Comparison of ENCODE assay signal across 16 mouse cellular contexts in genomic region chr8:77282605-77283236, GRCm38 (mm10).
A peak's percentile ranks its signal among the peaks of the same experiment; 100 is the strongest.
DNase-seq lines count a peak whose midpoint lies in the region; ATAC-seq lines count a peak whose summit lies in the region.
"Had no signal": no experiment of that assay in that cellular context is flagged by ENCODE, and none has a peak within 500 bp of the region (broad histone marks: within the 10 kb centered on the region; RNA-seq: fewer than 3 reads in every experiment).

No protein-coding gene starts in this region.

- no peak overlapping the region for H3K9ac ChIP-seq in kidney, embryonic 16.5 days (replicated peaks; ENCODE audit: low read length)
- H3K9ac ChIP-seq in midbrain, embryonic 11.5 days (ENCODE audit: low read length) = no peak overlapping the region
- H3K9ac ChIP-seq: forebrain, embryonic 13.5 days; hindbrain, embryonic 13.5 days; midbrain, embryonic 12.5 days had no signal

- H3K4me3 ChIP-seq in kidney, embryonic 16.5 days (ENCODE audit: low read length) = no peak overlapping the region
- H3K4me3 ChIP-seq in midbrain, embryonic 11.5 days (ENCODE audit: low read depth, low read length) = no peak overlapping the region
- H3K4me3 ChIP-seq: embryonic facial prominence, embryonic 10.5 days; forebrain, embryonic 13.5 days; hindbrain, embryonic 13.5 days; midbrain, embryonic 12.5 days had no signal

- H3K36me3 ChIP-seq in kidney, embryonic 16.5 days (ENCODE audit: insufficient read depth, low read length) = no peaks in the 10 kb centered on the region; the same call in 1 of the 2 replicates
- H3K36me3 ChIP-seq in midbrain, embryonic 11.5 days (ENCODE audit: control insufficient read depth, insufficient read depth, low read length) = no peaks in the 10 kb centered on the region
- H3K36me3 ChIP-seq: embryonic facial prominence, embryonic 10.5 days; hindbrain, embryonic 13.5 days; midbrain, embryonic 12.5 days had no signal

- H3K9me3 ChIP-seq in kidney, embryonic 16.5 days (ENCODE audit: low read length) = no peaks in the 10 kb centered on the region
- no peaks in the 10 kb centered on the region for H3K9me3 ChIP-seq in midbrain, embryonic 11.5 days (ENCODE audit: control insufficient read depth, low read length)
- H3K9me3 ChIP-seq: embryonic facial prominence, embryonic 10.5 days; forebrain, embryonic 13.5 days; hindbrain, embryonic 13.5 days had no signal

- 84% methylated on average over 7 of the region's 7 CpGs for WGBS in kidney, embryonic 16.5 days
- WGBS in midbrain, embryonic 11.5 days = 86% methylated on average over 7 of the region's 7 CpGs

- H3K27ac ChIP-seq in kidney, embryonic 16.5 days (ENCODE audit: low read length) = no peak overlapping the region
- no peak overlapping the region for H3K27ac ChIP-seq in midbrain, embryonic 11.5 days (ENCODE audit: low read depth, low read length)
- H3K27ac ChIP-seq: embryonic facial prominence, embryonic 10.5 days; forebrain, embryonic 13.5 days; hindbrain, embryonic 13.5 days; midbrain, embryonic 12.5 days had no signal

- no peaks in the 10 kb centered on the region for H3K27me3 ChIP-seq in kidney, embryonic 16.5 days (ENCODE audit: insufficient read depth, low read length)
- H3K27me3 ChIP-seq in midbrain, embryonic 11.5 days (ENCODE audit: control insufficient read depth, insufficient read depth, low read length) = no peaks in the 10 kb centered on the region
- H3K27me3 ChIP-seq: forebrain, embryonic 13.5 days; hindbrain, embryonic 13.5 days; midbrain, embryonic 12.5 days had no signal

- H3K4me1 ChIP-seq in kidney, embryonic 16.5 days (ENCODE audit: insufficient read depth, low read length) = no peaks in the 10 kb centered on the region
- H3K4me1 ChIP-seq in midbrain, embryonic 11.5 days (ENCODE audit: control insufficient read depth, insufficient read depth, low read length) = no peaks in the 10 kb centered on the region
- H3K4me1 ChIP-seq: forebrain, embryonic 13.5 days; hindbrain, embryonic 13.5 days; midbrain, embryonic 12.5 days had no signal

- DNase-seq in kidney, postnatal 25 days = no peak
- DNase-seq in induced T-regulatory cell, adult 2 months (ENCODE audit: low read depth) = peak; percentile 36
- DNase-seq in thymus, postnatal 14 days = peak; percentile 44
- no peak for DNase-seq in cerebellum, postnatal 10 days
- DNase-seq in midbrain, embryonic 11.5 days (ENCODE audit: low spot score, missing footprints) = no peak
- DNase-seq: adrenal gland, postnatal 14 days; cerebellum, postnatal 25 days; kidney, adult 2 months; kidney, postnatal 4 days; lung, postnatal 14 days had no signal

- no peak overlapping the region for H3K4me2 ChIP-seq in kidney, embryonic 16.5 days (replicated peaks; ENCODE audit: low read depth, low read length)
- no peak overlapping the region for H3K4me2 ChIP-seq in midbrain, embryonic 11.5 days
- H3K4me2 ChIP-seq: forebrain, embryonic 13.5 days; hindbrain, embryonic 13.5 days; midbrain, embryonic 12.5 days had no signal

- 0 out of 2 replicates have a peak, but pooled peaks have one; percentile 15 for ATAC-seq in kidney, embryonic 16.5 days (ENCODE audit: low FRiP score, low TSS enrichment)
- ATAC-seq in activated CD4-positive, CD25-positive, alpha-beta regulatory T cell, adult 4 months = peak; percentile 59
- no peak for ATAC-seq in midbrain, embryonic 11.5 days (ENCODE audit: low FRiP score)
- ATAC-seq: forebrain, embryonic 13.5 days had no signal

Comparison
In these comparisons a context has a peak if more than half of its experiments do, and no peak if none do; other contexts are left out.
1. DNase-seq: peak in induced T-regulatory cell, adult 2 months (single experiment) and thymus, postnatal 14 days (single experiment); none in kidney, postnatal 25 days (0 of 2), cerebellum, postnatal 10 days (0 of 2) and midbrain, embryonic 11.5 days (single experiment).